Mouse (Mus musculus) kidney, embryonic 16.5 days (tissue): ENCODE measurements around the gene Klhl7. TPM values are rescaled to one million over a fixed set of nuclear protein-coding genes. Genes with fewer than 3 reads are reported as not detected.

Source experiments
- ATAC-seq: fragments of 200-750 bp; cut with Nextera tagmentation; 2 replicates; pipeline ENCODE4 v1.8.0; 2017; ENCODE audit warnings: moderate TSS enrichment; ENCODE audit not compliant: low FRiP score, low TSS enrichment
- H3K27ac ChIP-seq: fragments of 300-500 bp; sonication (generic); 2 replicates; pipeline ENCODE4 v1.5.1; 2014; ENCODE audit warnings: low read length
- H3K27me3 ChIP-seq: fragments of 300-500 bp; sonication (generic); 2 replicates; pipeline ENCODE4 v1.6.1; 2014; ENCODE audit warnings: low read length, control low read depth, mixed read lengths; ENCODE audit not compliant: insufficient read depth
- H3K36me3 ChIP-seq: fragments of 300-500 bp; sonication (generic); 2 replicates; pipeline ENCODE4 v1.6.1; 2014; ENCODE audit warnings: low read length, control low read depth, mixed read lengths; ENCODE audit not compliant: insufficient read depth
- H3K4me1 ChIP-seq: fragments of 300-500 bp; sonication (generic); 2 replicates; pipeline ENCODE4 v1.6.1; 2014; ENCODE audit warnings: low read length, control low read depth, mixed read lengths; ENCODE audit not compliant: insufficient read depth
- H3K4me2 ChIP-seq: fragments of 300-500 bp; sonication (generic); replicated peaks from 2 replicates; pipeline ENCODE4 v1.6.1; 2014; ENCODE audit warnings: low read depth, low read length
- H3K4me3 ChIP-seq: fragments of 300-500 bp; sonication (generic); 2 replicates; pipeline ENCODE4 v1.5.1; 2014; ENCODE audit warnings: mild to moderate bottlenecking, low read length
- H3K9ac ChIP-seq: fragments of 300-500 bp; sonication (generic); replicated peaks from 2 replicates; pipeline ENCODE4 v1.6.1; 2014; ENCODE audit warnings: low read length
- H3K9me3 ChIP-seq: fragments of 300-500 bp; sonication (generic); 2 replicates; pipeline ENCODE4 v1.6.1; 2016; ENCODE audit warnings: low read length, control low read depth
- WGBS: fragments of 180-500 bp; shearing (Covaris S2); extraction: QIAGEN DNeasy Blood & Tissue Kit; methylation state at CpG from one replicate; pipeline ENCODE4 v1.1.7; 2014; 5-methylcytosine and 5-hydroxymethylcytosine counted together
- polyA plus RNA-seq: library from polyadenylated mRNA; unstranded; fragments of >200 nt; fragmentation: Nextera tagmentation; extraction: Ambion mirVana; gene quantifications from 2 replicates; pipeline ENCODE4 v1.2.1, GENCODE M21; 2015

Klhl7 gene
- polyA plus RNA-seq, 1 experiment from 2014 or later, result 46.0 TPM

DNA sequence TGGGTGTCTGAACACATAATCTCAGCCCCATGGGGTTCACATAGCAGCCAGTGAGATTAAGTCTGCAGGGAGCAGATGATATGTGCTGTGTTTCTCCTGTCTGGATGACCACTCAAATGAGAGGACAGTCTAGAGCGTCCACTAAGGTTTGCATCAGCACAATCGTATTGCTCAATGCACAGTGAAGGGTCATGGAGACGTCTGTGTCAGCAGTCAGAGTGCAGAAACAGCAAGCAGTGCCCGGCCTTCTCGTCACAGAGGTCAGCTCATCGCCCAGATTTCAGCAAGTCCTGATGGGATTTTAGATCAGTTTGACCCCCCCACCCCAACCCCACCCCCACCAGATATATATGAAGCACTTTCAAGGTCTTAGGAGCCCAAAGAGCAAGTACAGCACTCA is 31.4 kb upstream of the Klhl7 start:
- 80% methylated on average over 6 of the region's 6 CpGs for WGBS
- H3K27me3 ChIP-seq, result no peaks in the 10 kb centered on the region

DNA sequence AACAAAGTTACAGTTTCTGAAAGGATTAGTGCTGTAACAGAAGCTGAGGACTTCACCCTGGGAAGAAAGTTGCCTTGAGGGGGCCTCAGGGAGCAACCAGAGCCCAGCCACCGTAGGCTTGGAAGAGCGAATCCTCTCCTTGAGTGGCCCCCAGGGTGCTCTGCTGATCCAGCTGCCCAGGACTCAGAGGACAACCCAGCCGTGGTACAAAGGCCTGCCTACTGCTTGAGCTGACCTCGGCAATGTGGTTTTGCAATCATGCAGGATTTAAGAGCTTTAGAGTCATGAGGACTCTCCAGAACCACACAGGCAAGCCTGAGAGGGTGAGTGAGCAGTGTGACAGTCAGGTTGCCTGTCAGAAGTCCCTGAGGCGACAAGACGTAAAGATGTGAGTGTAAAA is 28.4 kb upstream of the Klhl7 start:
- no peak overlapping the region for H3K27ac ChIP-seq
- WGBS, result 71% methylated on average over 6 of the region's 6 CpGs
- H3K36me3 ChIP-seq, result no peaks in the 10 kb centered on the region
- no peak overlapping the region for H3K4me2 ChIP-seq
- ATAC-seq, result no peak
- no peak overlapping the region for H3K9ac ChIP-seq
- no peak overlapping the region for H3K4me3 ChIP-seq
- no peaks in the 10 kb centered on the region for H3K9me3 ChIP-seq
- H3K27me3 ChIP-seq, result no peaks in the 10 kb centered on the region
- H3K4me1 ChIP-seq, result peaks cover 4% of the 10 kb centered on the region; the same call in 1 of the 2 replicates

More for the DNA sequence above, 31.4 kb upstream of the Klhl7 start:
- ATAC-seq, result no peak
- no peak overlapping the region for H3K9ac ChIP-seq
- no peak overlapping the region for H3K27ac ChIP-seq
- H3K9me3 ChIP-seq, result no peaks in the 10 kb centered on the region
- no peaks in the 10 kb centered on the region for H3K36me3 ChIP-seq
- no peaks in the 10 kb centered on the region for H3K4me1 ChIP-seq
- no peak overlapping the region for H3K4me3 ChIP-seq
- H3K4me2 ChIP-seq, result no peak overlapping the region

DNA sequence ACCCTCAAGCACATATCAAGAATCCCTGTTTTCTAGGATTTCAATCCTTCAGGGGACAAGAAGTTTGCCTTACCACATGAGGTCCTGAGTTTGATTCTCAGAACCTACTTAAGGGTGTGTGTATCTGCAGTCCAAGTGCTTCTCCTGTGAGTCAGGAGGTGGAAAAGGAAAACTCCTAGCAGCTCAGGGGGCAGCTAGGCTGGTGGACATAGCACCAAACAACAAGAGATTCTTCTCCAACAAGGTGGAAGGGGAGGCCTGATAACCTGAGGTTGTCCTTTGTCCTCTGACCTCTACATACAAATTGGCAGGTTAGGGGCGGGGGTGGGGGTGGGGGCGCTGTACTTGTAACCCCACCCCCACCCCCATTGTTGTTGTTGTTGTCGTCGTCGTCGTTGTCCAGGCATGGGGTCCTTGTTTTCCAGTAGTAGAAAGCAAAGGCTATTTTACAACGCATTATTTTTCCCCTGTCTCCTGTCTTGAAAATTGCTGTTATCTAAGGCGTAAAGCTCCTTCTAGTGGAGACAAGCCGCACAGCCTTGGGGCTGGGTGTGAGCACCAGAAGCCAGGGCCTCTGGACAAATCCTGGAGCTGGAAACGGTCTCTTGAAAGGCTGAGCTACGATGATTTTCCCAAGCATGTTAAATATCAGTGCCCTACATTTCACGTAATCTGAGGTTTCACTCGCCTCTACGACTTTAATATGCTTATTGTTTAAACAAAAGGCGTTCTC is 23.3 kb upstream of the Klhl7 start:
- Histone ChIP-seq H3K4me3 (peak overlapping the region; percentile 31), H3K4me1 (peaks cover 8% of the 10 kb centered on the region; the same call in 1 of the 2 replicates), H3K4me2 (peak overlapping the region; percentile 49), H3K27ac (no peak overlapping the region), H3K36me3 (no peaks in the 10 kb centered on the region), H3K27me3 (no peaks in the 10 kb centered on the region), H3K9me3 (no peaks in the 10 kb centered on the region), H3K9ac (peak overlapping the region; percentile 43)
- 4% methylated on average over 14 of the region's 15 CpGs for WGBS
- ATAC-seq, result peak; percentile 88

DNA sequence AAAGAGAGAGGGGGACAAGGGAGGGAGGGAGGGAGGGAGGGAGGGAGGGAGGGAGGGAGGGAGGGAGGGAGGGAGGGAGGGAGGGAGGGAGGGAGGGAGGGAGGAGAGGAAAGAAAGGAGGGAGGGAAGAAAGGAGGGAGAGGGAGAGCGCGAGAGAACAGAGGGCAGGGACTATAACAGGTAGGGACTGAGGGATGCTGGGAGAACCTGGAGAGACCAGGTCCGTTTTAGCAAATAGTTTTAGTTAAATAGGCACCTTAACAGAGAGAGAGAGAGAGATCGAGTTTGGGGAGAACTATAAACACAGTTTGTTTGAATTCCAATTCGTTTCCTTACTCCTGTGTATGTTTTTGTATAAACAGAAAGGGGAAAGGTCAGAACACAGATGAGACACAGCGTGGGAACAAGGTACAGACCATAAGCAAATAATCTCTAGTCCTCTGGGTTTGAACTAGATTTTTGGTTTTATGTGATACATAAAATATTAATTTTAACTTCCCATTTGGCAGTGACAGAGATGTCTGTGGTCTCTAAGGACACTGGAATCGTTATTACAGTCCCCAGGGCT is 22.6 kb upstream of the Klhl7 start:
- Histone ChIP-seq H3K9ac (peak overlapping the region; percentile 43; the same call in 1 of the 2 replicates), H3K4me3 (peak overlapping the region; percentile 31; the same call in 1 of the 2 replicates), H3K4me2 (peak overlapping the region; percentile 49), H3K4me1 (peaks cover 8% of the 10 kb centered on the region; the same call in 1 of the 2 replicates), H3K36me3 (no peaks in the 10 kb centered on the region), H3K27ac (no peak overlapping the region), H3K27me3 (no peaks in the 10 kb centered on the region), H3K9me3 (no peaks in the 10 kb centered on the region)
- ATAC-seq, result no peak
- 16% methylated on average over 7 of the region's 7 CpGs for WGBS

DNA sequence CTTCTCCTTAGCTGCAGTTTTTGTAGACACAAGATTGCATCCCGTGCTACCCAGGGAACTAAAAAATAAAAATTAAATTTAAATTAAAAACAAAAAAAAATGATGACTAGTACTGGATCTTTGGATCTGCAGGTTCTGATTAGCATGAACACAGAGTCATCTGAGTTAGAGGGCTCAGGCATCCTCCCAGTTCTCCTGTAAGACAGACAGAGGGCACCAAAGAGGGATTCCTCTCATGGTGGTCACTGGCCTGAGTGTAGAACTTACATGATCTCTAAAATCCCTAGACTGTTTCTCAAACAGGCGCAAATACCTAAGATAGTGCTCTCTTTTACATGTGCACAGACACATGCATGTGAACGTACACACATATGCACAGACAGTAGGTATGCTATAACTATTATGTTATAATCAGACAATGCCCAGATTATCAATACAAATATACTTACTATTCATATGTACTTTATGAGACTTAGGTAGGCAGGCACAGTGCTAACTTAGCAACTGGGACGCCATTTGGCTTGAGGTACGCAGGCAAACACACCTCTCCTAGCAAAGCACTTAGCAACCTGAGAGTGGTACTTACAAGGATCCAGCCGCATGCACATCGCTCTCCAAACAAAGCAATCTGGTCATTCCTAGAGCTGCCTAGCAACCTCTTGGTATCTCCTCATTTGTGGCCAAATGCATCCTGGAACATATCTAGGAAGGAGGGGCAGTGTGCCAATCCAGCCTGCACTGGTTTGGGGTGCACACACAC is 21.8 kb upstream of the Klhl7 start:
- ATAC-seq, result no peak
- H3K9ac ChIP-seq, result no peak overlapping the region
- WGBS, result 87% methylated on average over 7 of the region's 7 CpGs

DNA sequence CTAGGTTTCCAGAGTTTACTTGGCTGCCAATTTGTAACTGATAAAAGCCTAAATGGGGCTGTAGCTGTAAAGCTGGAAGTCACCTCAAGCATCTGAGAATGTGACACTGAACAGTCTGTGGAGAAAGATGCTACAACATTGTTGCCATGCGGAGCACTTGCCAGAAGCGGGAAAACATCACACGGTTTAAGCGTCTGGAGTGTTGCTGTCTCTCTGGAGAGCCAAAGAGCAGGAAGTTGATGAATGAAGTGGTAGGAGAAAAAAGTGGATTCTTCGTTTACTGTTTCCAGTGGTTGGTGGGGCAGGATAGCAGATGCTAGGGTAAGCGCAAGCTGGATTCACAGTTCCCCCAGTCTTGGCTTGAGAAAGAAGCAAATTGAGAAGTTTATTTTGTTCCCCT is 19.6 kb upstream of the Klhl7 start:
- H3K9ac ChIP-seq, result no peak overlapping the region
- H3K27me3 ChIP-seq, result no peaks in the 10 kb centered on the region
- no peak overlapping the region for H3K27ac ChIP-seq
- H3K4me1 ChIP-seq, result peaks cover 8% of the 10 kb centered on the region; the same call in 1 of the 2 replicates
- H3K4me2 ChIP-seq, result no peak overlapping the region
- H3K36me3 ChIP-seq, result no peaks in the 10 kb centered on the region
- no peak overlapping the region for H3K4me3 ChIP-seq
- H3K9me3 ChIP-seq, result no peaks in the 10 kb centered on the region
- 75% methylated on average over 6 of the region's 6 CpGs for WGBS
- no peak for ATAC-seq

More for the DNA sequence above, 21.8 kb upstream of the Klhl7 start:
- Histone ChIP-seq H3K4me3 (no peak overlapping the region), H3K4me1 (peaks cover 8% of the 10 kb centered on the region; the same call in 1 of the 2 replicates), H3K27me3 (no peaks in the 10 kb centered on the region), H3K36me3 (no peaks in the 10 kb centered on the region), H3K9me3 (no peaks in the 10 kb centered on the region), H3K4me2 (no peak overlapping the region), H3K27ac (no peak overlapping the region)

DNA sequence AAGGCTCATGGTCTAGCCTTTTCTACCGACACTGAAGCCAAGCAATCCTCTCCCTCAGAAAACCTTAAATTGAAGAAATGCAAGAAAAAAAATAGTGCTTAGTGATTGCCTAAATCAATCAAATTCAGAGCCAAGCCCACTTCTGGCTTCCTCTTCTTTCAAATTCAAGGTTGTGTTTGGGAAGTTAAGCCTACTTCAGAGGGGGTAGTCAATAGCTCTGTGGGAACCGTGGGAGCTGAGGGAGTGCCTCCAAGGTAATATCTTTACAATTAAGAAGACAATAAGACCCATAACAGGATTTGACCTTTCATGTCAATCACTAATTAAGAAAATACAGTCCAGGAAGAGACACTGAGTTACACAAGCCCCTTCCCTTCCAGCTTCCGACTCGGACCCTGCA is 15.6 kb upstream of the Klhl7 start:
- Histone ChIP-seq H3K9ac (no peak overlapping the region), H3K4me3 (no peak overlapping the region), H3K9me3 (no peaks in the 10 kb centered on the region), H3K4me1 (no peaks in the 10 kb centered on the region), H3K27ac (no peak overlapping the region), H3K4me2 (no peak overlapping the region), H3K27me3 (no peaks in the 10 kb centered on the region), H3K36me3 (no peaks in the 10 kb centered on the region)
- no peak for ATAC-seq
- 78% methylated on average over 4 of the region's 4 CpGs for WGBS

DNA sequence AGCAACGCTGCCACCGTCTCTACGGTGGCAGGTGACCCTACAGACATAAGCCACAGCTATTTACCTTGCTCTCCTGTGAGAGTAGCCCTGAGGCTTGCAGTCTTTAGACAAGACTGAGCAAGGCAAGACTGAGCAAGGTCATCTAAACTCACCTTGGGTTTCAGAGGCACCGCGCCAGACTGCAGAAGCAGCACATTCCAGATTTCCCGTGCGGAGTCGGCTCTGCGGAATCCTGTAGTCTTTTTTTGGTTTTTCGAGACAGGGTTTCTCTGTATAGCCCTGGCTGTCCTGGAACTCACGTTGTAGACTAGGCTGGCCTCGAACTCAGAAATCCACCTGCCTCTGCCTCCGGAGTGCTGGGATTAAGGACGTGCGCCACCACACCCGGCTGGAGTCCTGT is 14.2 kb upstream of the Klhl7 start:
- H3K36me3 ChIP-seq, result no peaks in the 10 kb centered on the region
- H3K4me3 ChIP-seq, result no peak overlapping the region
- no peak overlapping the region for H3K9ac ChIP-seq
- no peak overlapping the region for H3K4me2 ChIP-seq
- no peaks in the 10 kb centered on the region for H3K27me3 ChIP-seq
- H3K9me3 ChIP-seq, result no peaks in the 10 kb centered on the region
- H3K27ac ChIP-seq, result no peak overlapping the region
- ATAC-seq, result no peak
- 90% methylated on average over 16 of the region's 16 CpGs for WGBS
- no peaks in the 10 kb centered on the region for H3K4me1 ChIP-seq

DNA sequence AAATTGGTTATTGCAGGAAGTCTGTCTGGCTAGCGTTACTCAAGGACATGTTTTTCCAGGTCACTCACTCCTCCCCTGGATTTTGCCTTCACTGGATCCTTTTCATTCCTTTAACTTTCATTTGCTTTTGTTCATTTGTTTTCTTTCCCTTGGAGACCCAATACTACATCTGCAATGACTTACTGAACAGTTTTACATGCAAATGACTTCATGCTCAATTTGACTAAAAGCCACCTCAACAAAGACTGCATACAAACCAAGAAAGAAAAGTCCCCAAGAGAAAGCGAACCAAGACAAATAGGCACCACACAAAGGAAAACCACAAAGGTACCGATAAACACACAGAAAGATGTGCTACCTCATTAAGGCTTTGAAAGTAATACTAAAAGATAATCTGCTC is 13.5 kb upstream of the Klhl7 start:
- Histone ChIP-seq H3K9ac (no peak overlapping the region), H3K36me3 (no peaks in the 10 kb centered on the region), H3K4me2 (no peak overlapping the region), H3K27ac (no peak overlapping the region), H3K27me3 (no peaks in the 10 kb centered on the region), H3K4me1 (no peaks in the 10 kb centered on the region), H3K9me3 (no peaks in the 10 kb centered on the region), H3K4me3 (no peak overlapping the region)
- no peak for ATAC-seq
- 76% methylated on average over 3 of the region's 3 CpGs for WGBS

DNA sequence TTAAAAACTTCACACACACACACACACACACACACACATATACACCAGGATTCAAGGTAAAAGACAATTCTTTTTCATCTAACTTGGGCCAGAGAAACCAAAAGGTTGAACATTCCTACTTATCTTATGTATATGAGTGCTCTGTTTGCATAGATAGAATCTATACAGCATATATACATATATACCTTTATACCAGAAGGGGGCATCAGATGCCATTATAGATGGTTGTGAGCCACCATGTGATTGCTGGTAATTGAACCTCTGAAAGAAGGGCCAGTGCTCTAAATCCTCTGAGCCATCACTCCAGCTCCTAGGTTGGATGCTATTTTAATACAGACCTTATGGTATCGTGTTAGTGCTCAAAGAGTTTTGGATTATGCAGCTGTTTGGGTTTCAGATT is 12.0 kb upstream of the Klhl7 start:
- Histone ChIP-seq H3K27me3 (no peaks in the 10 kb centered on the region), H3K9ac (no peak overlapping the region), H3K4me2 (no peak overlapping the region), H3K9me3 (no peaks in the 10 kb centered on the region), H3K4me3 (no peak overlapping the region), H3K36me3 (no peaks in the 10 kb centered on the region), H3K4me1 (no peaks in the 10 kb centered on the region), H3K27ac (no peak overlapping the region)
- WGBS, result 88% methylated on average over 1 of the region's 1 CpGs
- no peak for ATAC-seq
